ENCODE assay signal across 20 mouse cellular contexts in the genomic region with DNA sequence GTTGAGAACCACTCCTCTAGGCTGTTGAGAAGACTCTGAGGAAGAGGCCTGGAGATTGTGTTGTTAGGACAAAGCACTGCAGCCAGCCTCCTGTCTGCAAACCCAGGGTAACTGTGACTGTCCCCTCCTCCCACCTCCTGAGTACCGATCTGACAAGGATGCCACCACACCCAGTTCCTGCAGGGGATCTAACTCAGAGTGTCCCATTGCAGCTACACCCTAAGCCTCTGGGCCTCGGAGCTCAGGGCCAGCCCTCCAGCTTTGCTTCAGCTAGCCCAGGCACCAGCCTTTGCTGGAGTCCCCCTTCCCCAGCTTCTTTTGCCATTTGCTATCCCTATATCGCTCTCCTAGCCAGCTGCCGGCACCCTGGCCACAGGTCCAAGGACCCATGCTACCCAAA. TPM values are rescaled to one million over a fixed set of nuclear protein-coding genes. Genes with fewer than 3 reads are reported as not detected.
A peak's percentile ranks its signal among the peaks of the same experiment; 100 is the strongest.
DNase-seq lines count a peak whose midpoint lies in the region; ATAC-seq lines count a peak whose summit lies in the region.
"Had no signal": no experiment of that assay in that cellular context is flagged by ENCODE, and none has a peak within 500 bp of the region (broad histone marks: within the 10 kb centered on the region; RNA-seq: fewer than 3 reads in every experiment).

No protein-coding gene starts in this region.

- WGBS in heart, embryonic 16.5 days = 45% methylated on average over 4 of the region's 4 CpGs
- WGBS in heart, embryonic 12.5 days = 44% methylated on average over 4 of the region's 4 CpGs
- 53% methylated on average over 4 of the region's 4 CpGs for WGBS in intestine, embryonic 15.5 days

- H3K27ac ChIP-seq in heart, embryonic 16.5 days (ENCODE audit: low read length) = peak overlapping the region; percentile 24; the same call in 1 of the 2 replicates
- H3K27ac ChIP-seq in heart, embryonic 12.5 days (ENCODE audit: poor library complexity, severe bottlenecking) = no peak overlapping the region
- no peak overlapping the region for H3K27ac ChIP-seq in intestine, embryonic 15.5 days
- H3K27ac ChIP-seq: embryonic facial prominence, embryonic 12.5 days; hindbrain, postnatal 0 days; midbrain, embryonic 15.5 days had no signal

- peaks cover 3% of the 10 kb centered on the region; the same call in 1 of the 2 replicates for H3K27me3 ChIP-seq in heart, embryonic 16.5 days (ENCODE audit: control insufficient read depth, insufficient read depth, low read length)
- peaks cover 20% of the 10 kb centered on the region; the same call in 1 of the 2 replicates for H3K27me3 ChIP-seq in heart, embryonic 12.5 days (replicated peaks)
- no peaks in the 10 kb centered on the region for H3K27me3 ChIP-seq in intestine, embryonic 15.5 days (replicated peaks)
- H3K27me3 ChIP-seq: embryonic facial prominence, embryonic 12.5 days; midbrain, embryonic 15.5 days had no signal

- no peak overlapping the region for H3K9ac ChIP-seq in heart, embryonic 16.5 days (ENCODE audit: low read length)
- H3K9ac ChIP-seq in heart, embryonic 12.5 days = no peak overlapping the region
- no peak overlapping the region for H3K9ac ChIP-seq in intestine, embryonic 15.5 days
- H3K9ac ChIP-seq: embryonic facial prominence, embryonic 12.5 days; forebrain, postnatal 0 days; midbrain, embryonic 15.5 days had no signal

- H3K4me1 ChIP-seq in heart, embryonic 16.5 days (ENCODE audit: control insufficient read depth, insufficient read depth, low read length) = peaks cover 12% of the 10 kb centered on the region
- H3K4me1 ChIP-seq in heart, embryonic 12.5 days (replicated peaks) = peaks cover 18% of the 10 kb centered on the region
- H3K4me1 ChIP-seq in intestine, embryonic 15.5 days (replicated peaks) = peaks cover 30% of the 10 kb centered on the region

- DNase-seq in retina, postnatal 1 day = peak; percentile 48
- no peak for DNase-seq in retina, embryonic 14.5 days (ENCODE audit: low spot score)
- peak; percentile 42 for DNase-seq in naive thymus-derived CD4-positive, alpha-beta T cell, adult 2 months (ENCODE audit: low read depth)
- no peak for DNase-seq in cerebellum, adult 11 months
- DNase-seq in urinary bladder, adult 2 months (ENCODE audit: low spot score) = no peak
- DNase-seq: cerebellum, adult 9-10 months; forebrain, postnatal 0 days; kidney, adult 2 months; kidney, postnatal 10 days; left cerebral cortex, postnatal 4 days; liver had no signal

- no peak overlapping the region for H3K4me2 ChIP-seq in heart, embryonic 16.5 days (ENCODE audit: low read depth, low read length)
- no peak overlapping the region for H3K4me2 ChIP-seq in heart, embryonic 12.5 days
- H3K4me2 ChIP-seq in intestine, embryonic 15.5 days (replicated peaks) = no peak overlapping the region
- H3K4me2 ChIP-seq: embryonic facial prominence, embryonic 12.5 days; heart, embryonic 11.5 days; midbrain, embryonic 15.5 days had no signal

- no peaks in the 10 kb centered on the region for H3K9me3 ChIP-seq in heart, embryonic 16.5 days (replicated peaks; ENCODE audit: control insufficient read depth, low read length)
- H3K9me3 ChIP-seq in heart, embryonic 12.5 days (replicated peaks) = no peaks in the 10 kb centered on the region
- no peaks in the 10 kb centered on the region for H3K9me3 ChIP-seq in intestine, embryonic 15.5 days
- H3K9me3 ChIP-seq: embryonic facial prominence, embryonic 12.5 days; midbrain, embryonic 15.5 days had no signal

- ATAC-seq in heart, embryonic 16.5 days (replicated peaks; ENCODE audit: extremely low read depth, insufficient read depth, low FRiP score) = no peak
- no peak for ATAC-seq in heart, embryonic 12.5 days (ENCODE audit: insufficient number of reproducible peaks, low FRiP score)
- ATAC-seq in intestine, embryonic 15.5 days = no peak
- ATAC-seq: forebrain, postnatal 0 days; hindbrain, postnatal 0 days; lung, postnatal 0 days; midbrain, embryonic 15.5 days had no signal

- no peaks in the 10 kb centered on the region for H3K36me3 ChIP-seq in heart, embryonic 16.5 days (ENCODE audit: control insufficient read depth, insufficient read depth)
- no peaks in the 10 kb centered on the region for H3K36me3 ChIP-seq in heart, embryonic 12.5 days
- H3K36me3 ChIP-seq in intestine, embryonic 15.5 days = no peaks in the 10 kb centered on the region
- H3K36me3 ChIP-seq: embryonic facial prominence, embryonic 12.5 days; midbrain, embryonic 15.5 days had no signal

- no peak overlapping the region for H3K4me3 ChIP-seq in heart, embryonic 16.5 days (ENCODE audit: low read length)
- no peak overlapping the region for H3K4me3 ChIP-seq in heart, embryonic 12.5 days
- H3K4me3 ChIP-seq in intestine, embryonic 15.5 days (replicated peaks) = no peak overlapping the region
- H3K4me3 ChIP-seq: embryonic facial prominence, embryonic 12.5 days; erythroblast, embryonic 14.5 days; midbrain, embryonic 15.5 days had no signal

RNA-seq across cellular contexts. Expression of gene Rab11fip4, which starts 22.7 kb away (rescaled TPM):
- 1.7 and 2.7 TPM in 2 replicates for polyA plus RNA-seq in heart, embryonic 16.5 days (2015; fragmentation: Nextera tagmentation; extraction: Ambion mirVana)
- 0.63 and 0.77 TPM in 2 replicates for polyA plus RNA-seq in heart, embryonic 12.5 days (2016; fragmentation: Nextera tagmentation; extraction: Ambion mirVana)
- 1.7 and 1.8 TPM in 2 replicates for polyA plus RNA-seq in intestine, embryonic 15.5 days (2015; fragmentation: Nextera tagmentation; extraction: Ambion mirVana)
- 0.74 and 0.81 TPM in 2 replicates for polyA plus RNA-seq in urinary bladder, adult 2 months (2012; rRNA removed)
- polyA plus RNA-seq: erythroblast, embryonic 14.5 days had no signal

Comparison
In these comparisons a context has a peak if more than half of its experiments do, and no peak if none do; other contexts are left out.
1. DNase-seq: peak in retina, postnatal 1 day (single experiment) and naive thymus-derived CD4-positive, alpha-beta T cell, adult 2 months (single experiment); none in retina, embryonic 14.5 days (single experiment), cerebellum, adult 11 months (single experiment) and urinary bladder, adult 2 months (single experiment).